Mouse (Mus musculus): Measurements from ENCODE around the gene Arid1b. TPM values are rescaled to one million over a fixed set of nuclear protein-coding genes. Genes with fewer than 3 reads are reported as not detected.

The Arid1b gene
- polyA plus RNA-seq, 1 experiment, result 41.6 TPM

- TF ChIP-seq CTCF (IDR thresholded peaks at IDR 0.05; ENCODE audit: borderline replicate concordance, extremely low read depth, insufficient read depth, insufficient read length) (no peak), POLR2A (IDR thresholded peaks at IDR 0.05; ENCODE audit: borderline replicate concordance, extremely low read depth, insufficient read depth, insufficient read length, poor library complexity, severe bottlenecking) (no peak)
- no peak for DNase-seq (ENCODE audit: low read depth)
Observed at GRCm38 (mm10) chr17:5125856-5126806, 132.0 kb downstream of the Arid1b start.

- no peak for TF ChIP-seq POLR2A (IDR thresholded peaks at IDR 0.05; ENCODE audit: borderline replicate concordance, extremely low read depth, insufficient read depth, insufficient read length, poor library complexity, severe bottlenecking)
- no peak for TF ChIP-seq CTCF (IDR thresholded peaks at IDR 0.05; ENCODE audit: borderline replicate concordance, extremely low read depth, insufficient read depth, insufficient read length)
- DNase-seq (ENCODE audit: low read depth), result no peak
Observed at GRCm38 (mm10) chr17:5129606-5130005, 135.5 kb downstream of the Arid1b start.

- DNase-seq (ENCODE audit: low read depth), result no peak
- TF ChIP-seq POLR2A (IDR thresholded peaks at IDR 0.05; ENCODE audit: borderline replicate concordance, extremely low read depth, insufficient read depth, insufficient read length, poor library complexity, severe bottlenecking), result no peak
- TF ChIP-seq CTCF (IDR thresholded peaks at IDR 0.05; ENCODE audit: borderline replicate concordance, extremely low read depth, insufficient read depth, insufficient read length), result no peak
Observed at GRCm38 (mm10) chr17:5130116-5130515, 136.0 kb downstream of the Arid1b start.

- no peak for TF ChIP-seq POLR2A (IDR thresholded peaks at IDR 0.05; ENCODE audit: borderline replicate concordance, extremely low read depth, insufficient read depth, insufficient read length, poor library complexity, severe bottlenecking)
- TF ChIP-seq CTCF (IDR thresholded peaks at IDR 0.05; ENCODE audit: borderline replicate concordance, extremely low read depth, insufficient read depth, insufficient read length), result no peak
- no peak for DNase-seq (ENCODE audit: low read depth)
Observed at GRCm38 (mm10) chr17:5131706-5132105, 137.6 kb downstream of the Arid1b start.

- TF ChIP-seq POLR2A (IDR thresholded peaks at IDR 0.05; ENCODE audit: borderline replicate concordance, extremely low read depth, insufficient read depth, insufficient read length, poor library complexity, severe bottlenecking) (no peak), CTCF (IDR thresholded peaks at IDR 0.05; ENCODE audit: borderline replicate concordance, extremely low read depth, insufficient read depth, insufficient read length) (no peak)
- no peak for DNase-seq (ENCODE audit: low read depth)
Observed at GRCm38 (mm10) chr17:5132296-5132986, 138.3 kb downstream of the Arid1b start.

GRCm38 (mm10) chr17:5132987-5133355, 138.8 kb downstream of the Arid1b start:
- no peak for DNase-seq (ENCODE audit: low read depth)
- TF ChIP-seq POLR2A (IDR thresholded peaks at IDR 0.05; ENCODE audit: borderline replicate concordance, extremely low read depth, insufficient read depth, insufficient read length, poor library complexity, severe bottlenecking) (no peak), CTCF (IDR thresholded peaks at IDR 0.05; ENCODE audit: borderline replicate concordance, extremely low read depth, insufficient read depth, insufficient read length) (no peak)

- no peak for DNase-seq (ENCODE audit: low read depth)
- TF ChIP-seq POLR2A (IDR thresholded peaks at IDR 0.05; ENCODE audit: borderline replicate concordance, extremely low read depth, insufficient read depth, insufficient read length, poor library complexity, severe bottlenecking) (no peak), CTCF (IDR thresholded peaks at IDR 0.05; ENCODE audit: borderline replicate concordance, extremely low read depth, insufficient read depth, insufficient read length) (no peak)
Observed at GRCm38 (mm10) chr17:5133831-5134230, 139.7 kb downstream of the Arid1b start.

GRCm38 (mm10) chr17:5134271-5134670, 140.1 kb downstream of the Arid1b start:
- TF ChIP-seq POLR2A (IDR thresholded peaks at IDR 0.05; ENCODE audit: borderline replicate concordance, extremely low read depth, insufficient read depth, insufficient read length, poor library complexity, severe bottlenecking), result no peak
- TF ChIP-seq CTCF (IDR thresholded peaks at IDR 0.05; ENCODE audit: borderline replicate concordance, extremely low read depth, insufficient read depth, insufficient read length), result no peak
- no peak for DNase-seq (ENCODE audit: low read depth)

- DNase-seq (ENCODE audit: low read depth), result no peak
- TF ChIP-seq POLR2A (IDR thresholded peaks at IDR 0.05; ENCODE audit: borderline replicate concordance, extremely low read depth, insufficient read depth, insufficient read length, poor library complexity, severe bottlenecking) (no peak), CTCF (IDR thresholded peaks at IDR 0.05; ENCODE audit: borderline replicate concordance, extremely low read depth, insufficient read depth, insufficient read length) (no peak)
Observed at GRCm38 (mm10) chr17:5137936-5138335, 143.8 kb downstream of the Arid1b start.

- DNase-seq (ENCODE audit: low read depth), result peak; percentile 98
- TF ChIP-seq CTCF (IDR thresholded peaks at IDR 0.05; ENCODE audit: borderline replicate concordance, extremely low read depth, insufficient read depth, insufficient read length), result no peak
- no peak for TF ChIP-seq POLR2A (IDR thresholded peaks at IDR 0.05; ENCODE audit: borderline replicate concordance, extremely low read depth, insufficient read depth, insufficient read length, poor library complexity, severe bottlenecking)
Observed at GRCm38 (mm10) chr17:5138641-5139205, 144.6 kb downstream of the Arid1b start.

GRCm38 (mm10) chr17:5139553-5139952, 145.4 kb downstream of the Arid1b start:
- no peak for TF ChIP-seq CTCF (IDR thresholded peaks at IDR 0.05; ENCODE audit: borderline replicate concordance, extremely low read depth, insufficient read depth, insufficient read length)
- TF ChIP-seq POLR2A (IDR thresholded peaks at IDR 0.05; ENCODE audit: borderline replicate concordance, extremely low read depth, insufficient read depth, insufficient read length, poor library complexity, severe bottlenecking), result no peak
- DNase-seq (ENCODE audit: low read depth), result peak; percentile 75
